Mouse (Mus musculus): Measurements from ENCODE around the gene Ubxn2a. TPM values are rescaled to one million over a fixed set of nuclear protein-coding genes. Genes with fewer than 3 reads are reported as not detected.

Ubxn2a gene
- polyA plus RNA-seq, 1 experiment, result 18.0 TPM

GRCm38 (mm10) chr12:4868924-4869323, 38.6 kb downstream of the Ubxn2a start:
- H3K4me3 ChIP-seq (ENCODE audit: insufficient read depth, low read length), result no peak overlapping the region
- no peaks in the 10 kb centered on the region for H3K4me1 ChIP-seq (ENCODE audit: control insufficient read depth, insufficient read depth, low read length)
- TF ChIP-seq CTCF (IDR thresholded peaks at IDR 0.05; ENCODE audit: borderline replicate concordance, insufficient read depth, low read length), result no peak
- no peak for TF ChIP-seq POLR2A (IDR thresholded peaks at IDR 0.05; ENCODE audit: low read depth, low read length)
- H3K27ac ChIP-seq (ENCODE audit: insufficient read depth, low read length), result no peak overlapping the region

DNA sequence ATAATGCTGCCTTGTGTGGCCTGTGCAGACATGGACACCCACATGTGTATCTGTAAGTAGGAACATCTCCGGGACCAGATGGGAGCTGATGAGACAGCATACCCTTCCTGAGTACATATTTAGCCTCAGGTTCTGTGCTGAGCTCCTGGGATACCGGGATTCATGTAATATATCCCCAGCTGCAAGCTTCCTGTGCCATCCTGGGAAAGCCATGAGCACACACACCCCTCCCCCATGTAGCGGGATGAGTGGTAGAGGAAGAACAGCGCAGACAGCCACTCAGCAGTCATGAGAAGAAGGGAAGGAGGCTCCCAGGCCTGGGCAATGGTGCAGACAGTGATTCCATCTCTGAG, 43.2 kb downstream of the Ubxn2a start:
- no peak for TF ChIP-seq POLR2A (IDR thresholded peaks at IDR 0.05; ENCODE audit: low read depth, low read length)
- TF ChIP-seq CTCF (IDR thresholded peaks at IDR 0.05; ENCODE audit: borderline replicate concordance, insufficient read depth, low read length), result no peak
- Histone ChIP-seq H3K4me1 (ENCODE audit: control insufficient read depth, insufficient read depth, low read length) (no peaks in the 10 kb centered on the region), H3K27ac (ENCODE audit: insufficient read depth, low read length) (no peak overlapping the region)

GRCm38 (mm10) chr12:4863654-4864337, 43.7 kb downstream of the Ubxn2a start:
- H3K4me3 ChIP-seq (ENCODE audit: insufficient read depth, low read length), result no peak overlapping the region
- no peaks in the 10 kb centered on the region for H3K4me1 ChIP-seq (ENCODE audit: control insufficient read depth, insufficient read depth, low read length)
- H3K27ac ChIP-seq (ENCODE audit: insufficient read depth, low read length), result no peak overlapping the region
- TF ChIP-seq CTCF (IDR thresholded peaks at IDR 0.05; ENCODE audit: borderline replicate concordance, insufficient read depth, low read length) (no peak), POLR2A (IDR thresholded peaks at IDR 0.05; ENCODE audit: low read depth, low read length) (no peak)

More for the DNA sequence above, 43.2 kb downstream of the Ubxn2a start:
- H3K4me3 ChIP-seq (ENCODE audit: insufficient read depth, low read length), result no peak overlapping the region

- Histone ChIP-seq H3K4me1 (ENCODE audit: control insufficient read depth, insufficient read depth, low read length) (no peaks in the 10 kb centered on the region), H3K27ac (ENCODE audit: insufficient read depth, low read length) (no peak overlapping the region), H3K4me3 (ENCODE audit: insufficient read depth, low read length) (no peak overlapping the region)
- TF ChIP-seq POLR2A (IDR thresholded peaks at IDR 0.05; ENCODE audit: low read depth, low read length) (no peak), CTCF (IDR thresholded peaks at IDR 0.05; ENCODE audit: borderline replicate concordance, insufficient read depth, low read length) (no peak)
Measured at GRCm38 (mm10) chr12:4862672-4863071, 44.8 kb downstream of the Ubxn2a start.

DNA sequence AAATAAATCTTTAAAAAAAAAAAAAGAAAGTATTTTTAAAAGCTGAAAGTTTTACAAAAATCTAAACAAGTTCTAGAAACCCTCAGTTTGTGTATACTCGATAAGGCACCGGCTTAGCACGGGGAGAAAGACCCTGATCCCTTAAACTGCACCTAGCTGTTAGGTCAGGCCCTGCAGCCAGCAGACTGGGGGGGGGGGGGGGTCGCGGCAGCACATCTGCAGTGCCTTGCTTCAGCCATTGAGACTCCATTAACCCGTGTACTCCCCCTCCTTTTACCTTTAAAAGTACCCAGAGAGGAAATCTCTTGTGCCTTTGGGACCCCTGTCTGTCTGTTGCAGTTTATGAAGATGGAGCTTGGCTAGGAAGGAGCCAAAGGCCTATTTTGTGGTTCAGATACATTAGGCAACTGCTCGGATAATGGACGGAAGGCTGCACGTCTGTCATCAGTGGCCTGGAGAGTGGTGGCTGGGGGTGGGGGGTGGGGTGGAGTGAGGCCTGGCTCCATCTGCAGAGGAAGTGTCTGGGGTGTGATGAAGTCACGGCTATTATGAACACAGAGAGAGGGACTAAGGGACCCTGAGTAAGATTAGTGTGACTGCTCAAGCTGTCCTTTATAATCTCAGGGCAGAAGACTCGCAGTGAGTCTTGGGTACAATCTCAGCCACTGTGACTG, 48.1 kb downstream of the Ubxn2a start:
- Histone ChIP-seq H3K4me1 (ENCODE audit: control insufficient read depth, insufficient read depth, low read length) (no peaks in the 10 kb centered on the region), H3K4me3 (ENCODE audit: insufficient read depth, low read length) (no peak overlapping the region), H3K27ac (ENCODE audit: insufficient read depth, low read length) (no peak overlapping the region)
- TF ChIP-seq POLR2A (IDR thresholded peaks at IDR 0.05; ENCODE audit: low read depth, low read length) (no peak), CTCF (IDR thresholded peaks at IDR 0.05; ENCODE audit: borderline replicate concordance, insufficient read depth, low read length) (no peak)

GRCm38 (mm10) chr12:4856834-4857233, 50.7 kb downstream of the Ubxn2a start:
- TF ChIP-seq POLR2A (IDR thresholded peaks at IDR 0.05; ENCODE audit: low read depth, low read length), result no peak
- no peak for TF ChIP-seq CTCF (IDR thresholded peaks at IDR 0.05; ENCODE audit: borderline replicate concordance, insufficient read depth, low read length)
- no peak overlapping the region for H3K4me3 ChIP-seq (ENCODE audit: insufficient read depth, low read length)
- H3K27ac ChIP-seq (ENCODE audit: insufficient read depth, low read length), result no peak overlapping the region
- no peaks in the 10 kb centered on the region for H3K4me1 ChIP-seq (ENCODE audit: control insufficient read depth, insufficient read depth, low read length)

DNA sequence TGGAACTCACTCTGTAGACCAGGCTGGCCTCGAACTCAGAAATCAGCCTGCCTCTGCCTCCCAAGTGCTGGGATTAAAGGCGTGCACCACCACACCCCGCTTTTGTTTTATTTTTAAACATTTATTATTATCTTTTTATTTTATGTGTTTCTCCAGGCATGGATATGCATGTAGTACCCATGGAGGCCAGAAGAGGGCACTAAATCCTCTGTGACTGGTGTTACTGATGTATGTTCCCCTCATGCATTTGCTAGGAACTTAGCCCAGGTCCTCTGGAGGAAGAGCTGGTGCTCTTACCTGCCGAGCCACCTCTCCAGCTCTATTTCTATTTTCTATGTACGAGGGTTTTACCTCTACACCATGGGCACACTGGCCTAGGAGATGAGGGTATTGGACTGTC, 51.3 kb downstream of the Ubxn2a start:
- no peaks in the 10 kb centered on the region for H3K4me1 ChIP-seq (ENCODE audit: control insufficient read depth, insufficient read depth, low read length)
- no peak overlapping the region for H3K27ac ChIP-seq (ENCODE audit: insufficient read depth, low read length)
- TF ChIP-seq POLR2A (IDR thresholded peaks at IDR 0.05; ENCODE audit: low read depth, low read length) (no peak), CTCF (IDR thresholded peaks at IDR 0.05; ENCODE audit: borderline replicate concordance, insufficient read depth, low read length) (no peak)
- H3K4me3 ChIP-seq (ENCODE audit: insufficient read depth, low read length), result no peak overlapping the region

DNA sequence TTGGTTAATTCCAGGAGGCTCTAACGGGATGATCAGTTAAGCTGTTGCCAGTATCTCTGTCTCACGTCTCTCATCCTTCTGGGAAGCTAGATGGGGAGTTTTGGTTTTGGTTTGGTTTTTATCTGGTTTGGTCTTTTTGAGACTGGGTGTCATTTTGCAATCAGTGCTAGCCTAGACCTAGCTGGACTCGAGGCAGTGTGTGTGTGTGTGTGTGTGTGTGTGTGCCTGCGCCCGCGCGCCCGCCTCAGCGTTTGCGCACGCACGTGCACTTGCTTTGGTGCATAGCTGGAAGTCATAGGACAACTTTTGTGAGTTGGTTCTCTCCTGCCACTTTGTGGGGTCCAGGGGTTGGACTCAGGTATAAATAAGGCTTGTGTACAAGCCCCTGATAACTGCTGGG, 63.8 kb downstream of the Ubxn2a start:
- no peak for TF ChIP-seq CTCF (IDR thresholded peaks at IDR 0.05; ENCODE audit: borderline replicate concordance, insufficient read depth, low read length)
- TF ChIP-seq POLR2A (IDR thresholded peaks at IDR 0.05; ENCODE audit: low read depth, low read length), result no peak
- no peaks in the 10 kb centered on the region for H3K4me1 ChIP-seq (ENCODE audit: control insufficient read depth, insufficient read depth, low read length)
- peak overlapping the region; percentile 82 for H3K4me3 ChIP-seq (ENCODE audit: insufficient read depth, low read length)
- H3K27ac ChIP-seq (ENCODE audit: insufficient read depth, low read length), result peak overlapping the region; percentile 39; the same call in 1 of the 2 replicates

DNA sequence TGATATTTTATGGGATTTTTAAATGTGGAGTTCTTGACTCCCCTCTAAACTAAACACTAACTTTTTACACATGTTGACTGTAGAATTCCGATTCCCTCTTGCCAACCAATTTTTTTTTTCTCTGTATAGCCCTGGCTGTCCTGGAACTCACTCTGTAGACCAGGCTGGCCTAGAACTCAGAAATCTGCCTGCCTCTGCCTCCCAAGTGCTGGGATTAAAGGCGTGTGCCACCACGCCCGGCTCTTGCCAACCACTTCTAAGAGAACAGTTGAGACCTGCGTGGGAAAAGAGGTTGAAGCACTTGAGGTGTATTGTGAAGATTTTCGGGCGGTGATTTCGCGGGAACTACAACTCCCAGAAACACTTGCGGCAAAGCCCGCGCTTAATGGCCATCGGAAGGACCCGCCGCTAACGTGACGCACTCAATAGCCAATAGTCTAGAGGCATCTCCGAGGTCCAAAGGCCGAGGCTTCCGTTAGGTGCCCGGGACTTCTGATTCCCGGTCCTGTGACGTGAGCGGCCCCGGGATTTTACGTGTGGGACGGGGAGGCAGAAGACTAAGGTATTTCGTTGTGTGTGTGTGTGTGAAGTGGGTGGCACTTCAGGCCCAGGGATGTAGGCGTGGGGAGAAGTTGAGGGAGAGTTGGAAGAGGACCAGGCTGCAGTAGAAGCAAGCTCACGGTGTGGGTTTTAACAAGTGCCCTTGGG, 64.5 kb downstream of the Ubxn2a start, which contains the start of gene Wdcp:
Gene Wdcp, plus strand, starts transcription at position 414 of the 708 bp plus-strand sequence.
- Histone ChIP-seq H3K4me3 (ENCODE audit: insufficient read depth, low read length) (peak within 1 kb of the TSS; percentile 82), H3K4me1 (ENCODE audit: control insufficient read depth, insufficient read depth, low read length) (no peaks in the 10 kb centered on the region), H3K27ac (ENCODE audit: insufficient read depth, low read length) (peak within 1 kb of the TSS; percentile 39)
- TF ChIP-seq POLR2A (IDR thresholded peaks at IDR 0.05; ENCODE audit: low read depth, low read length), result peak; percentile 81
- TF ChIP-seq CTCF (IDR thresholded peaks at IDR 0.05; ENCODE audit: borderline replicate concordance, insufficient read depth, low read length), result no peak
